Mouse (Mus musculus) brain, embryonic 14.5 days (tissue): ENCODE data around the gene Acsm4. TPM values are rescaled to one million over a fixed set of nuclear protein-coding genes. Genes with fewer than 3 reads are reported as not detected.
A peak's percentile ranks its signal among the peaks of the same experiment; 100 is the strongest.

Experiments
- DNase-seq: peaks from one replicate; pipeline ENCODE4 v3.0.0-alpha.2; 2011; ENCODE audit warnings: low read depth
- CTCF ChIP-seq: fragments of 200-500 bp; IDR thresholded peaks from 2 replicates; pipeline ENCODE4 v1.5.1; 2012; ENCODE audit warnings: inconsistent platforms, mild to moderate bottlenecking, moderate library complexity, borderline replicate concordance; ENCODE audit not compliant: insufficient read depth, insufficient read length; ENCODE audit errors: extremely low read depth
- POLR2A ChIP-seq: fragments of 200-500 bp; IDR thresholded peaks from 2 replicates; pipeline ENCODE4 v1.6.1; 2012; ENCODE audit warnings: mild to moderate bottlenecking, inconsistent platforms, borderline replicate concordance; ENCODE audit not compliant: poor library complexity, insufficient read depth, insufficient read length, severe bottlenecking; ENCODE audit errors: extremely low read depth
- polyA plus RNA-seq: library from polyadenylated mRNA; depleted of rRNA; stranded (reverse); fragments of >200 nt; gene quantifications from 2 replicates; pipeline ENCODE4 v1.2.3, GENCODE M21; 2012; rRNA removed

Acsm4 gene
- polyA plus RNA-seq = not detected in 2 replicates

DNA sequence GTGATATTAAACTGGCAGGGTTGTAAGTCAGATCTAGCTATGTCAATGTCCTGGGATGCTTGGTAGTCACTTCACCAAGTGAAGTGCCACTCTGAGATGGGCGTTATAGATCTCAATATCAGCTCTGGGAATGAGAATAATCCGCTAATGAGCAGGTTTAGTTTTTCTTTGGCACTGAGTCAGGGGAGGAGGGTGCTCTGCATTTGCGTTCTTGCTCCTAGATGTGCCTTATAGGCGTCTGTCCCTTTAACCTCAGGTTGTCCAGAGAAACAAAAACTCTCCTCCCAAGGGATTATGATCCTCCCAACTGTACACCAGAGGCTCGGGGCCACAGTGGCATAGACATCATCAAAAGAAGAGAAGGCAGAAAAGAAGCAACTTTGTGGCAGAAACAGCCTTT lies at the start of gene Acsm4:
Acsm4 (plus strand) TSS at position 301 of the 400 bp plus-strand sequence.
- DNase-seq = no peak
- TF ChIP-seq POLR2A (no peak), CTCF (no peak)

DNA sequence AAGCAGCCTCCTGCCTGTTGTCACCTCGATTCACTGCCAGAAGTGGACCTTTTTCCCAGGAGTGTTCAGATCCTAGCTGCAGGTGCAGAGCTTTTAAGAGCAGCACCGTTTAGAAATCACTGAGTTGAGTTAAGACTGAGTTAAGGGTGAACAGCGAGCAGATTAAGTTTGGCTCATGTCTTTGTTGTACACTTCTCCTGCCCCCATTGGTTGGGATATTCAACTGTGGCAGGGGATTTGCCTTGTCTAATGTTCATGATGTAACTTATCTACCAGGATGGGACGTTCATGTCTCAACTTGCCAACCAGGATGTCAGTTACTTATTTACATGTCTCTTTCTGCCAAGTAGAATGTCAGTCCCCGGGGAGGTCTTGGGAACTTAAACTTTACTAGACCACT lies 47.5 kb upstream of the Acsm4 start:
- TF ChIP-seq POLR2A (no peak), CTCF (no peak)
- DNase-seq = no peak

DNA sequence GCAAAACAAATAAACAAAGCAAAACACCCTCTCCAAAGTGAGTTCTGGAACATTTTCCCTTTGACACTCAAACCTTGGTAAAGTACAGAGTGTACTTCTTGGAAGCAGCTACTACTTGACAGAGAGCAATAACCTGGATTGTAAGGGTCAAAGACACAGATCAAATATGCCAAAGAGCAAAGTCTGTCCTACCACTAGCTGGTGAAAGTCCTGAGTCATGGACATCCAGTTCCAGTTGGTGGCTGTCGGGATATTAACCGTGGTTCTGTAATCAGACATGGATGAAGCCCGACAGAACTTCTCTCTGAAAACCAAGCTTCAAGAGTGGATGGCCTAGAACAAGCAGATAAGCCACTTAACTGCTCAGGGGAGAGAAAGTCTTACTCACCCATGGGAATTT lies 21.9 kb upstream of the Acsm4 start:
- TF ChIP-seq CTCF = no peak
- TF ChIP-seq POLR2A = no peak
- no peak for DNase-seq

DNA sequence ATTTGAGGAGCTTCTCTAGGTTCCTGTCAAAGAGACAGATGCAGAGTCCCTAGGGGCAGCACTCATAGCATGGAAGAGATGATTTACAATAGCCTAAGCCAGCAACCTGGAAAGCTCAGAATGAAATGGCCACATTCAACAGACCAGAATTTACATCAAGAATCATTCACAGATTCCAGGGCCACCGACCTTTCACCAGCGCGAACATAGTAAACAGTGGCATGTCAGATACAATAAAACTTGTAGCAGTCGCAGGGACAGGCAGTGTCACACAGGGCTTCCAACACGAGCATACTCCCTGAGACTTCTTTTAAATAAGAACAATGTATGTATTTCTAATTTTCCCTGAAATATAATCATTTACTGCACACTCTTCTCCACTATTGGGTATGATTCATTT lies 19.4 kb upstream of the Acsm4 start:
- no peak for TF ChIP-seq POLR2A
- TF ChIP-seq CTCF = no peak
- no peak for DNase-seq

DNA sequence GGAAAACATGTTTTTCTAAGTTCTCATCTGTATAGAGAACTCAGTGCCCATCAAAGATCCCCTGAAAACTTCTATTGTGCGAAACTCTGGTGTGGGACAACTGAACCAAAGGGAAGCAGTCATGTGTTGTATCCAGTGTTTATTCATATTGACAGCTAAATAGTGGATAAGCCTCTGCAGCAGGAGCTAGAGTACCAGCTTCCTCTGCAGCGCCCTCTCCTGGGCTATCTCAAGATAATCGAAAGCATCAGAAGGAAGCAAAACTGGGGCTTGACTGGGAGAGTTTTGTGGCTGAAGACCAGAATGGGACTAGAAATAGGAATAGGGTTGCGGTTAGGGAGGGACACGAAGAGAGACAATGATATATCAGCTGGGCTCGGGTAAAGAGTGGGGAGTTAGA lies 18.9 kb upstream of the Acsm4 start:
- no peak for DNase-seq
- TF ChIP-seq CTCF (peak; percentile 13; the same call in 1 of the 2 replicates), POLR2A (no peak)

DNA sequence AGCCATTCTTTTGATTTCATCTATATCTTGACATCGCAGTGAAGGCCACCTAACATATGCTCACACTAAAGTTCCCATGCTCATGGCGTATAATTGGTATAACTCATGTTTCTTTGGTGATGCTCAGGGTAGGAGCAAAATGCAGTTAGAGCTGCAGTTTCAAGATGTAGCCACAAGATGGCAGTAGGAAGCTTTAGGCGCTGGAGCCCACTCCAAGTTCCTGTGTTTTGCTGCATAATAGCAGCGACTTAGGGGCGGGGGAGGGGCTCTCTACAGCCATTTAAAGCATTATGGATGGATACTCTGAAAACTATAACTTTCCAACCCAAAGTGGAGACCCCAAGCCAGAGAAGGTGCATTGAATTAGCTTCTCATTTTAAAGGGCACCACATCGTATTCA lies 16.4 kb upstream of the Acsm4 start:
- TF ChIP-seq CTCF (peak; percentile 87), POLR2A (no peak)
- peak; percentile 75 for DNase-seq

DNA sequence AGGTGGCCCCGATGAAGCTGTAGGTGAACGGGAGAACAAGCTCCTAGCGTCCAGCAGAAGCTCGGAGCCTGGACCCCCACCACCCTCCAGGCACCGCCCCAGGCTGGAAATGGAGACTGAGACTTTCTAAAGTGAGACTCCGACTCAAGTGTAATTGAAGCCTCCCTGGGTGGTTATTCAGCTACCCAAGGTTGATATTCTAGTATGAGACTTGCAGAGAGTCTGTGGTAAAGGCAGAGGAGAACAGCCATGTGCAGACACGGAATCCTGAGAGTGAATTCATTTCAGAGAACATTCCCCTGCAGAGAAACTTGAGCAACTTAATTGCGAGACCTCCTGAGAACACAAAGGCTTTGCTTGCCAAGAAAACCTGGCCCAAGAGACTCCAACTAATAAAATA lies 9.7 kb upstream of the Acsm4 start:
- DNase-seq = no peak
- TF ChIP-seq POLR2A = no peak
- TF ChIP-seq CTCF = no peak

DNA sequence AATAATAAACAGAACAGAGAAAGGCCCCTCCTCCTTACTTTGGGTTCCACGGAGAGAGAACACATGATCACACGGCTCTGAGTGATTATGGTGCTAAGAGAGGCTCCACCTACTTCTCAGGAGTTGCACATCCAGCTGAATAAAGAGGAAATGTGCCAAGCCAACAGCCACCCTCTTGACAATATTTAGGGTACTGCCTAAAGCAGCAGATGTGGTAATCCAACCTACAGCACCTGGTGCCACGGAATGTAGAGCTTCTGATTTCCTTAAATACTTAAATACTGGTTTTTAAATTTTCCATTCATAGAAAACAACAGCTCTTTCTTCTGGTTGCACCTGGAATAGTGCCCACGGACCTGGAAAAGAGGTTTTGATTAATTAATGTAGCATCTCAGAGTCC lies 7.1 kb upstream of the Acsm4 start:
- TF ChIP-seq POLR2A (no peak), CTCF (no peak)
- no peak for DNase-seq

DNA sequence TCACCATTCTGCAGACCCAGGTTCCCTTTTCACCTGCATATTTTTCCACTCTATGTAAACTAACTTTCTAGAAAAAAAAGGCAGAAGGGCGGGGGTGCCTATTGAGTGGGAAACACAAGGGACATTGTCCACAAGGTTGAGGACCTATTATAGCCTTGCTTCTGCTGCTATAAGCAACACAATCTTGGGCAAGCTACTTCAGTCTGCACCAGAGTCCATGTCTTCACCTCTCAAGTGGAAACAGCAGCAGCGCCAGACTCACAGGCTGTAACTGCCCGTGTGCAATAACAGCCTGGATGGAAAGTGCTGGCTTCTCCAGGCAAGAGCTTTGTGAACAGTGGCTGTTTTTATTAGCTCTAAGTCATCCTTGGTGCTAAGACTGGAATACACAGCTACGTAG lies 2.5 kb downstream of the Acsm4 start:
- no peak for DNase-seq
- TF ChIP-seq POLR2A (no peak), CTCF (no peak)

DNA sequence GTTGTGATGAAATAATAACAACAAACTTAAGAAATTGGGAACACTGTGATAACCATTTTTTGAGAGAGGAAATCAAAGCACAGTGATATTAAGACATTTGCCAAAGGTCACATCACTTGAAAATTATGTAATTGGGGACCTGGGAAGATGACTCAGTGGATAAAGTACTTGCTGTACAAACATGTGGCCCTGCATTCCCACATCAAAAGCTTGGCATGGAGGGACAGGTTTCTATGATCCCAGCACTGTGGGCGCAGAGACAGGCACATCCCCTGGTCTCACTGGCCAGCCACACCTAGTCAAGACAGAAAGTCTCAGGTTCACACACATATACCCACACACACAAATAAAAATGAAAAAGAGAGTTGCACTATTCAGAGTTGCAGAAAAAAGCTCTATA lies 5.1 kb downstream of the Acsm4 start:
- TF ChIP-seq CTCF (no peak), POLR2A (no peak)
- no peak for DNase-seq

DNA sequence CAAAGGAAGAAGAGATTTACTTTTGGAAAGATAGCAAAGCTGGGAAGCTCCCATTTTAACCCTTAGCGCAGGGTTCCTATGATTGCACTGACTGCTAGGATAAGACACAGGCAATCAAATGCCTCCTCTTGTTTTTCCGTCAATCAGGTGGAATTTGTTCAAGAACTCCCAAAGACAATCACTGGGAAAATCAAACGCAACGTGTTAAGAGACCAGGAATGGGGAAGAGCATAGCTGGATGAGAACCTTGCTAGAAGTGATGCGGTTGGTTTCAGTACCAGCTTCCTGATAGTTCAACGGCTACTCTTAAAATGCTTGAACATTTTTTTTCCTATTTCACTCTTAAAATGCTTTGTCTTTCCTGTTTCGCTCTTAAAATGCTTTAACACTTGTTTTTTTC lies 24.3 kb downstream of the Acsm4 start:
- TF ChIP-seq POLR2A = no peak
- TF ChIP-seq CTCF = no peak
- no peak for DNase-seq

DNA sequence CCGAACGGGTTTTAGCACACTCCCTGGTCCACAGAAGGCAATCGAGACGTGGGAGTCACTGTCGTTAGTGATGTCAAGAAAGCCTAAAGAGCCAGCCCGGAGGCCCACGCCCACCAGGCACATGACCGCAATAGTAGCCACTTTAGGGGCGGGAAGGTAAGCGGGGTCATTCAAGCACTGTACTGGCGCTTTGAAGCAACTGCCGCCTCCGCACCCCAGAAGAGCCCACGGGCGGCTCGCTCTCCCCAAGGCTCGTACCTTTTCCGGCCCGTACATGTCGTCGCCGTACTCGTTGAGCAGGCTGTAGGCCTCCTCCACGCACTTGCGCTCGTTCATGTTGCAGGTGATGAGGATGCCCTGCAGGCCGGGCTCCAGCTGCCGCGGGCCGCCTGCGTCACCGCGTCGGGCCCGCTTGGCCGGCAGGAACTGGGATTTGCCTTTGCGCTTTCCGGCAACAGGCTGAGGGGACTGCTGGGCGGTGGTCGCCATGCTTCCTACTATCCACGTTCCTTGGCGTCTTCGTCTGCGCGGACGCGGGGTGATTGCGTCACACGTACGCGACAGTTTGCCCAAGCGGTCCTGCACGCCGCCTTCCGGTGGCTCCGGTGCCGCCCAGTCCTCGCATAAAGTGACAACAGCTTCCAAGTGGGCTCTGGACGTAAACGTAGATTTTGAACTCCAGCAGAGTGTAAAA lies 30.6 kb downstream of the Acsm4 start, which contains the start of gene Thumpd1:
Thumpd1 (minus strand) TSS at position 546 of the 694 bp plus-strand sequence.
- TF ChIP-seq CTCF = peak; percentile 67; the same call in 1 of the 2 replicates
- peak; percentile 55; the same call in 1 of the 2 replicates for TF ChIP-seq POLR2A

More for the DNA sequence above, 30.6 kb downstream of the Acsm4 start, which contains the start of gene Thumpd1:
- peak; percentile 98 for DNase-seq
